In the genomic region with DNA sequence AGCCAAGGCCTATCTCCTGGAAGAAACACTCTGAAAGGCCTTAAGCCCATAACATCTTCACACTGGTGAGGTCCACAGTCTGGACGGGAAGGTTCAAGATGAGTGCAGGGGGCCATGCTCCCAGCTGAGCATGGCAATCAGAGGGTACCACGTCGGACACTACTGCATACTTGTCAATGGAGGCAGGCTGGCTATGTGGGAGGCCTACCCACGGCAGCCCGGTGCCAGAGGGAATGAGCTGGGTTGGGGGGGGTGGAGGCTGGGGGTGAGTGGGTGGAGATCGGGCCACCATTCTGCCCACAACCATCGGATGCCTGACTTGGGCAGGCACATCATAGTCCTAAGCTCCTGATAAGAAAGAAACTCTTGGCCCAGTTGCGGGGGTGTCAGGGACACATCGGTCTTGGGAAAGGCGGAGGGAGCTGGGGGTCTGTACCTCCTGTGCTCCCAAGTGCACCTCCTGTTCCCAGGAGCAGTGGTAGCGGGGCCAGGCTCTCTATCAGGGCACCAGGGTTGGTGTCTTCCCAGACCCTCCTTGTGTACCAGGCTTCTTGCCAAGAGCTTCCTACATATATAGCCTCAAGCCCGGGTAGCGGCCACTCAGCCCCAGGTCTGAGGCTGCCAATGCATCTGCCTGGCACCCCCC, we compare ENCODE assay signal across 8 mouse cellular contexts. TPM values are rescaled to one million over a fixed set of nuclear protein-coding genes. Genes with fewer than 3 reads are reported as not detected.
DNase-seq lines count a peak whose midpoint lies in the region; ATAC-seq and TF ChIP-seq lines count a peak whose summit lies in the region.

No protein-coding gene starts in this region.

- H3K36me3 ChIP-seq in hindbrain, embryonic 10.5 days, result peaks cover 7% of the 10 kb centered on the region
- H3K36me3 ChIP-seq in hindbrain, embryonic 14.5 days (replicated peaks; ENCODE audit: control insufficient read depth, insufficient read depth), result peaks cover 9% of the 10 kb centered on the region
- H3K36me3 ChIP-seq in hindbrain, embryonic 13.5 days, result peaks cover 12% of the 10 kb centered on the region
- peaks cover 2% of the 10 kb centered on the region; the same call in 1 of the 2 replicates for H3K36me3 ChIP-seq in midbrain, embryonic 15.5 days (replicated peaks)

- H3K4me1 ChIP-seq in hindbrain, embryonic 10.5 days (replicated peaks), result peaks cover 68% of the 10 kb centered on the region
- H3K4me1 ChIP-seq in hindbrain, embryonic 14.5 days (replicated peaks; ENCODE audit: control insufficient read depth, insufficient read depth, low read length), result peaks cover 39% of the 10 kb centered on the region
- no peaks in the 10 kb centered on the region; the same call in 1 of the 2 replicates for H3K4me1 ChIP-seq in cortical plate, adult 2 months (ENCODE audit: control insufficient read depth, insufficient read depth, low read length)
- peaks cover 52% of the 10 kb centered on the region for H3K4me1 ChIP-seq in hindbrain, embryonic 13.5 days (replicated peaks)
- peaks cover 62% of the 10 kb centered on the region for H3K4me1 ChIP-seq in midbrain, embryonic 15.5 days

- no peak for TF ChIP-seq CTCF in cortical plate, adult 2 months (IDR thresholded peaks at IDR 0.05; ENCODE audit: extremely low read depth, insufficient read depth, low read length)

- no peak overlapping the region for H3K27ac ChIP-seq in hindbrain, embryonic 10.5 days
- H3K27ac ChIP-seq in hindbrain, embryonic 14.5 days, result no peak overlapping the region
- 0 out of 2 replicates have a peak overlapping the region, but pooled peaks have one; percentile 4 for H3K27ac ChIP-seq in cortical plate, adult 2 months (ENCODE audit: insufficient read depth, low read length)
- H3K27ac ChIP-seq in hindbrain, embryonic 13.5 days, result no peak overlapping the region
- no peak overlapping the region for H3K27ac ChIP-seq in midbrain, embryonic 15.5 days

- H3K4me3 ChIP-seq in hindbrain, embryonic 10.5 days, result peak overlapping the region; percentile 51; the same call in 1 of the 2 replicates
- H3K4me3 ChIP-seq in hindbrain, embryonic 14.5 days (replicated peaks; ENCODE audit: low read length), result no peak overlapping the region
- peak overlapping the region; percentile 45 for H3K4me3 ChIP-seq in cortical plate, adult 2 months (ENCODE audit: insufficient read depth, low read length)
- peak overlapping the region; percentile 72; the same call in 1 of the 2 replicates for H3K4me3 ChIP-seq in hindbrain, embryonic 13.5 days
- no peak overlapping the region for H3K4me3 ChIP-seq in midbrain, embryonic 15.5 days

- no peak for ATAC-seq in hindbrain, embryonic 14.5 days (ENCODE audit: low FRiP score)
- no peak for ATAC-seq in hindbrain, embryonic 13.5 days (ENCODE audit: low FRiP score)
- no peak for ATAC-seq in midbrain, embryonic 15.5 days (replicated peaks)
- ATAC-seq in activated CD4-positive, CD25-positive, alpha-beta regulatory T cell, adult 4 months, result no peak

- no peak overlapping the region; the same call in 1 of the 2 replicates for H3K4me2 ChIP-seq in hindbrain, embryonic 14.5 days (replicated peaks)
- peak overlapping the region; percentile 91 for H3K4me2 ChIP-seq in hindbrain, embryonic 13.5 days
- peak overlapping the region; percentile 80; the same call in 1 of the 2 replicates for H3K4me2 ChIP-seq in midbrain, embryonic 15.5 days

- no peaks in the 10 kb centered on the region for H3K9me3 ChIP-seq in hindbrain, embryonic 10.5 days
- H3K9me3 ChIP-seq in hindbrain, embryonic 14.5 days (ENCODE audit: control insufficient read depth, low read length), result no peaks in the 10 kb centered on the region
- no peaks in the 10 kb centered on the region for H3K9me3 ChIP-seq in hindbrain, embryonic 13.5 days
- no peaks in the 10 kb centered on the region for H3K9me3 ChIP-seq in midbrain, embryonic 15.5 days

- 60% methylated on average over 13 of the region's 13 CpGs for WGBS in hindbrain, embryonic 10.5 days
- WGBS in hindbrain, embryonic 14.5 days, result 63% methylated on average over 13 of the region's 13 CpGs
- 60% methylated on average over 13 of the region's 13 CpGs for WGBS in hindbrain, embryonic 13.5 days
- WGBS in midbrain, embryonic 15.5 days, result 64% methylated on average over 13 of the region's 13 CpGs

- H3K9ac ChIP-seq in hindbrain, embryonic 14.5 days, result no peak overlapping the region
- H3K9ac ChIP-seq in hindbrain, embryonic 13.5 days, result peak overlapping the region; percentile 43; the same call in 1 of the 2 replicates
- H3K9ac ChIP-seq in midbrain, embryonic 15.5 days, result no peak overlapping the region

- DNase-seq in hindbrain, embryonic 10.5 days (ENCODE audit: low spot score), result no peak
- no peak for DNase-seq in hindbrain, embryonic 14.5 days (ENCODE audit: low spot score)
- no peak for DNase-seq in adrenal gland, postnatal 10 days
- DNase-seq in gastrocnemius, adult 18-20 months (ENCODE audit: low spot score), result no peak

- no peak for TF ChIP-seq POLR2A in cortical plate, adult 2 months (IDR thresholded peaks at IDR 0.05; ENCODE audit: extremely low read depth, insufficient read depth, low read length)

- H3K27me3 ChIP-seq in hindbrain, embryonic 10.5 days (ENCODE audit: insufficient read depth, poor library complexity, severe bottlenecking), result peaks cover 70% of the 10 kb centered on the region
- peaks cover 60% of the 10 kb centered on the region for H3K27me3 ChIP-seq in hindbrain, embryonic 14.5 days (ENCODE audit: control insufficient read depth, insufficient read depth, low read length)
- H3K27me3 ChIP-seq in hindbrain, embryonic 13.5 days, result peaks cover 68% of the 10 kb centered on the region
- peaks cover 55% of the 10 kb centered on the region for H3K27me3 ChIP-seq in midbrain, embryonic 15.5 days (replicated peaks)

RNA-seq across cellular contexts. Expression of a gene that starts 2.1 kb away (rescaled TPM):
- polyA plus RNA-seq in hindbrain, embryonic 10.5 days (2016; fragmentation: Nextera tagmentation; extraction: Ambion mirVana), result 25.5 and 34.9 TPM in 2 replicates
- polyA plus RNA-seq in hindbrain, embryonic 14.5 days (2014; fragmentation: Nextera tagmentation; extraction: Ambion mirVana), result 24.9 and 28.9 TPM in 2 replicates
- 91.6 and 98.8 TPM in 2 replicates for polyA plus RNA-seq in cortical plate, adult 2 months (2012; rRNA removed)
- 19.1 and 20.2 TPM in 2 replicates for polyA plus RNA-seq in hindbrain, embryonic 13.5 days (2015; fragmentation: Nextera tagmentation; extraction: Ambion mirVana)
- 25.2 and 26.1 TPM in 2 replicates for polyA plus RNA-seq in midbrain, embryonic 15.5 days (2015; fragmentation: Nextera tagmentation; extraction: Ambion mirVana)
- total RNA-seq in adrenal gland, postnatal 10 days (2021), result 10 to 100 TPM; 28.0 to 32.8 TPM
- under 1 TPM; 0.37 to 0.38 TPM for polyA plus RNA-seq in activated CD4-positive, CD25-positive, alpha-beta regulatory T cell, adult 4 months (2017; shearing (Covaris generic))
- 1 to 10 TPM; 3.6 to 6.5 TPM for total RNA-seq in gastrocnemius, adult 18-20 months (2021)

RNA-seq across cellular contexts. Expression of a gene that starts 5.1 kb away (rescaled TPM):
- polyA plus RNA-seq in hindbrain, embryonic 10.5 days (2016; fragmentation: Nextera tagmentation; extraction: Ambion mirVana), result 0.44 and 0.84 TPM in 2 replicates
- polyA plus RNA-seq in hindbrain, embryonic 14.5 days (2014; fragmentation: Nextera tagmentation; extraction: Ambion mirVana), result 1.0 and 1.8 TPM in 2 replicates
- polyA plus RNA-seq in cortical plate, adult 2 months (2012; rRNA removed), result 83.2 and 86.6 TPM in 2 replicates
- polyA plus RNA-seq in hindbrain, embryonic 13.5 days (2015; fragmentation: Nextera tagmentation; extraction: Ambion mirVana), result 0.84 and 1.2 TPM in 2 replicates
- 0.77 and 1.3 TPM in 2 replicates for polyA plus RNA-seq in midbrain, embryonic 15.5 days (2015; fragmentation: Nextera tagmentation; extraction: Ambion mirVana)
- under 1 TPM; 0.33 to 0.97 TPM for total RNA-seq in adrenal gland, postnatal 10 days (2021)
- polyA plus RNA-seq in activated CD4-positive, CD25-positive, alpha-beta regulatory T cell, adult 4 months (2017; shearing (Covaris generic)), result not detected
- total RNA-seq in gastrocnemius, adult 18-20 months (2021), result under 1 TPM in 1 of 2 experiments, not detected in 1; 0.21 TPM

RNA-seq across cellular contexts. Expression of a gene that starts 35.7 kb away (rescaled TPM):
- 29.1 and 29.3 TPM in 2 replicates for polyA plus RNA-seq in hindbrain, embryonic 10.5 days (2016; fragmentation: Nextera tagmentation; extraction: Ambion mirVana)
- polyA plus RNA-seq in hindbrain, embryonic 14.5 days (2014; fragmentation: Nextera tagmentation; extraction: Ambion mirVana), result 39.7 and 44.5 TPM in 2 replicates
- polyA plus RNA-seq in cortical plate, adult 2 months (2012; rRNA removed), result 32.3 and 34.4 TPM in 2 replicates
- 30.9 and 35.6 TPM in 2 replicates for polyA plus RNA-seq in hindbrain, embryonic 13.5 days (2015; fragmentation: Nextera tagmentation; extraction: Ambion mirVana)
- polyA plus RNA-seq in midbrain, embryonic 15.5 days (2015; fragmentation: Nextera tagmentation; extraction: Ambion mirVana), result 49.5 and 55.4 TPM in 2 replicates
- total RNA-seq in adrenal gland, postnatal 10 days (2021), result 10 to 100 TPM; 18.5 to 24.5 TPM
- 1 to 10 TPM; 5.6 to 5.9 TPM for polyA plus RNA-seq in activated CD4-positive, CD25-positive, alpha-beta regulatory T cell, adult 4 months (2017; shearing (Covaris generic))
- 10 to 100 TPM; 29.2 to 36.9 TPM for total RNA-seq in gastrocnemius, adult 18-20 months (2021)

RNA-seq across cellular contexts. Expression of a gene that starts 36.1 kb away (rescaled TPM):
- polyA plus RNA-seq in hindbrain, embryonic 10.5 days (2016; fragmentation: Nextera tagmentation; extraction: Ambion mirVana), result 877 and 924 TPM in 2 replicates
- polyA plus RNA-seq in hindbrain, embryonic 14.5 days (2014; fragmentation: Nextera tagmentation; extraction: Ambion mirVana), result 267 and 288 TPM in 2 replicates
- polyA plus RNA-seq in cortical plate, adult 2 months (2012; rRNA removed), result 345 and 350 TPM in 2 replicates
- 670 and 686 TPM in 2 replicates for polyA plus RNA-seq in hindbrain, embryonic 13.5 days (2015; fragmentation: Nextera tagmentation; extraction: Ambion mirVana)
- polyA plus RNA-seq in midbrain, embryonic 15.5 days (2015; fragmentation: Nextera tagmentation; extraction: Ambion mirVana), result 635 and 653 TPM in 2 replicates
- 100 to 1,000 TPM; 218 to 322 TPM for total RNA-seq in adrenal gland, postnatal 10 days (2021)
- 100 to 1,000 TPM; 143 to 144 TPM for polyA plus RNA-seq in activated CD4-positive, CD25-positive, alpha-beta regulatory T cell, adult 4 months (2017; shearing (Covaris generic))
- total RNA-seq in gastrocnemius, adult 18-20 months (2021), result 10 to 100 TPM; 68.9 to 74.1 TPM

Comparison
In these comparisons a context has a peak if more than half of its experiments do, and no peak if none do; other contexts are left out.
1. H3K4me3 ChIP-seq: peak in hindbrain, embryonic 10.5 days (single experiment), cortical plate, adult 2 months (single experiment) and hindbrain, embryonic 13.5 days (single experiment); none in hindbrain, embryonic 14.5 days (single experiment) and midbrain, embryonic 15.5 days (single experiment).
2. RNA of a gene that starts 2.1 kb away (polyA plus RNA-seq): 91.6 to 98.8 TPM in cortical plate, adult 2 months, 25.5 to 34.9 TPM in hindbrain, embryonic 10.5 days, 25.2 to 26.1 TPM in midbrain, embryonic 15.5 days, 24.9 to 28.9 TPM in hindbrain, embryonic 14.5 days and 19.1 to 20.2 TPM in hindbrain, embryonic 13.5 days; 0.37 to 0.38 TPM in activated CD4-positive, CD25-positive, alpha-beta regulatory T cell, adult 4 months; every median in the first group is over 10 times any median in the second.
3. RNA of a gene that starts 5.1 kb away (polyA plus RNA-seq): 83.2 to 86.6 TPM in cortical plate, adult 2 months; 1.0 to 1.8 TPM in hindbrain, embryonic 14.5 days, 0.84 to 1.2 TPM in hindbrain, embryonic 13.5 days, 0.44 to 0.84 TPM in hindbrain, embryonic 10.5 days, 0.77 to 1.3 TPM in midbrain, embryonic 15.5 days and not detected in activated CD4-positive, CD25-positive, alpha-beta regulatory T cell, adult 4 months; every median in the first group is over 10 times any median in the second.